Mouse (Mus musculus) fibroblast of lung, adult 2 months (primary cell): ENCODE measurements at regions not wholly inside any gene's neighbourhood (a gene's known extent, or its start where the extent isn't known, plus 50 kb on each side); places are given as distances from the start of the nearest gene placed in this dataset.

Experiments used
- DNase-seq: peaks from one replicate; pipeline ENCODE4 v3.0.0-alpha.2; 2011; ENCODE audit warnings: low read depth

GRCm38 (mm10) chr13:45213116-45213834 lies 134.8 kb downstream of the Gm9817 start:
- no peak for DNase-seq

GRCm38 (mm10) chr13:45218251-45218650 lies 139.8 kb downstream of the Gm9817 start:
- DNase-seq, result no peak

GRCm38 (mm10) chr13:45219671-45220070 lies 141.2 kb downstream of the Gm9817 start:
- DNase-seq, result no peak

- DNase-seq, result no peak
Measured at GRCm38 (mm10) chr13:45230804-45231203, 152.3 kb downstream of the Gm9817 start.

GRCm38 (mm10) chr13:45235236-45235635 lies 154.3 kb upstream of the Mylip start:
- no peak for DNase-seq

GRCm38 (mm10) chr13:45238258-45238657 lies 151.3 kb upstream of the Mylip start:
- DNase-seq, result no peak

- no peak for DNase-seq
Measured at GRCm38 (mm10) chr13:45239153-45239552, 150.4 kb upstream of the Mylip start.

GRCm38 (mm10) chr13:45240009-45240653 lies 149.4 kb upstream of the Mylip start:
- DNase-seq, result no peak

- no peak for DNase-seq
Measured at GRCm38 (mm10) chr13:45242261-45242660, 147.3 kb upstream of the Mylip start.

GRCm38 (mm10) chr13:45242750-45243149 lies 146.8 kb upstream of the Mylip start:
- DNase-seq, result no peak

- no peak for DNase-seq
Measured at GRCm38 (mm10) chr13:45245651-45246050, 143.9 kb upstream of the Mylip start.

- DNase-seq, result no peak
Measured at GRCm38 (mm10) chr13:45246341-45246740, 143.2 kb upstream of the Mylip start.

- DNase-seq, result no peak
Measured at GRCm38 (mm10) chr13:45250028-45250427, 139.5 kb upstream of the Mylip start.

- no peak for DNase-seq
Measured at GRCm38 (mm10) chr13:45251068-45251467, 138.5 kb upstream of the Mylip start.

GRCm38 (mm10) chr13:45252126-45252525 lies 137.4 kb upstream of the Mylip start:
- DNase-seq, result no peak

GRCm38 (mm10) chr13:45253221-45253620 lies 136.3 kb upstream of the Mylip start:
- DNase-seq, result no peak

- DNase-seq, result no peak
Measured at GRCm38 (mm10) chr13:45255277-45255676, 134.3 kb upstream of the Mylip start.

GRCm38 (mm10) chr13:45262011-45262410 lies 127.5 kb upstream of the Mylip start:
- no peak for DNase-seq

- DNase-seq, result no peak
Measured at GRCm38 (mm10) chr13:45266287-45267064, 123.1 kb upstream of the Mylip start.

- DNase-seq, result no peak
Measured at GRCm38 (mm10) chr13:45267446-45267845, 122.1 kb upstream of the Mylip start.

- no peak for DNase-seq
Measured at GRCm38 (mm10) chr13:45267906-45268305, 121.6 kb upstream of the Mylip start.

GRCm38 (mm10) chr13:45274261-45274884 lies 115.2 kb upstream of the Mylip start:
- DNase-seq, result no peak
